Mouse (Mus musculus): ENCODE measurements around the gene Olfr137.

Gene Olfr137

DNA sequence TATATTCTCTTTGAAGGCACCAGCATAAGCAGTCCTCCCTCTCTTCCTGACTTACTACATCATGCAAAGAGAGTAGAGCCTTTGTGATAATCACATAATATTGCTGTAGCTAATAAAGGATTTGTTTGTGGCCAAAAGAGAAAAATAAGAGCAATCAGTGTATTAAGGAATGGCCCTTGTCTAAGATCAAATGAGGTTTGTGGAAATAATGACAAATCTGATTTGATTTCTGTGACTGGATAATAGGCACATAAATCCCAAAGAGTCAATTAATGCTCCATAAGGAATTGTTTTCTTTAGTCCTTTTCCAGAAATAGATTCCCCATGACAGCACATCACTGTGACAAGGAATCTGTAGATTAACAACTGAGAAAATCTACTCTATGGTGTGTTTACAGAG lies at the start of gene Olfr137:
TSS of gene Olfr137 (minus strand) at position 101 of the 400 bp plus-strand sequence.
- no peak for DNase-seq (ENCODE audit: low read depth, low spot score)

DNA sequence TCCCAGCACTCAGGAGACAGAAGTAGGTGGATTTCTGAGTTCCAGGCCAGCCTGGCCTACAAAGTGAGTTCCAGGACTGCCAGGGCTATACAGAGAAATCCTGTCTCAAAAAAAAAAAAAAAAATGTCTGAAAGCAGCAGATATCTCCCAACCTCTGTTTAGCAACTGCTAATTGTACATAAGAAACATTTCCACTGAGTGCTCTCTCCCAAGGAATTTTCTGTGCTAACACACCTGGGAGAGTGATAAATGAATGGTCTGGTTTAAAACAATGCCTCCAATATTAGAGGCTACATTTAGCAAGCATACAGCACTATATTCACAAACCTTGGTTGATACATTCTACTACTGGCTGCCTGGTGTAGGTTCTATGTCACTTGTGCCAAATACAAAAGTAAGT lies 22.2 kb upstream of the Olfr137 start, which contains the start of gene Olfr136:
TSS of gene Olfr136 (plus strand) at position 301 of the 400 bp plus-strand sequence.
- DNase-seq (ENCODE audit: low read depth, low spot score): no peak

DNA sequence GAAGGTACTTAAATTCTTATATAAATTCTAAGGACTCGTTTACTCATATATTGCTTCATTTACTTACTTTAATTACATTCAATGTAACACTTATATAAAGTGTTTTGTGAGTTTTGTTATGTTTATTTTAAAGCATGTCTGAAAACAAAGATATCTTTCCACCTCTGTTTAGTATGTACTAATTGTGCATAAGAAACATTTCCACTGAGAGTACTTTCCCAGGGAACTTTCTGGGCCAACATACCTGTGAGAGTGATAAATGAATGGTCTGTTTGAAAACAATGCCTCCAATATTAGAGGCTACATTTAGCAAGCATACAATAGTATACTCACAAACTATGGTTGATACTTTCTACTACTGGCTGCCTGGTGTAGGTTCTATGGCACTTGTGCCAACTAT lies 46.6 kb downstream of the Olfr137 start, which contains the start of gene Olfr138:
TSS of gene Olfr138 (plus strand) at position 301 of the 400 bp plus-strand sequence.
- DNase-seq (ENCODE audit: low read depth, low spot score): no peak
